Mouse (Mus musculus) layer of hippocampus, postnatal 36 days (tissue): ENCODE data around the gene Fam186a. TPM values are rescaled to one million over a fixed set of nuclear protein-coding genes. Genes with fewer than 3 reads are reported as not detected.
"Not testable (repeated sequence)": the region's sequence is repeated elsewhere in the genome, so short reads cannot be mapped to it uniquely, and the experiment has no call there.

Experiments
- DNase-seq, 2 experiments: peaks; one replicate each; pipeline ENCODE4 v3.0.0; 2022
- total RNA-seq, 2 experiments: library from RNA; stranded (reverse); gene quantifications; 2 replicates each; pipeline ENCODE4 v1.2.3; 2021

Fam186a gene
- total RNA-seq, 2 experiments from 2014 or later = 0.05 to 0.07 TPM

- DNase-seq = no peak
Measured at GRCm38 (mm10) chr15:99931231-99931630, 35.6 kb downstream of the Fam186a start.

GRCm38 (mm10) chr15:99919601-99920158, 47.2 kb downstream of the Fam186a start:
- DNase-seq = no peak

- DNase-seq = no peak
Measured at GRCm38 (mm10) chr15:99917264-99917663, 49.6 kb downstream of the Fam186a start.

GRCm38 (mm10) chr15:99914613-99915012, 52.2 kb downstream of the Fam186a start:
- no peak for DNase-seq

- DNase-seq = no peak
Measured at GRCm38 (mm10) chr15:99911785-99912184, 55.1 kb downstream of the Fam186a start.

- not testable (repeated sequence) for DNase-seq
Measured at GRCm38 (mm10) chr15:99909339-99909996, 57.4 kb downstream of the Fam186a start.

- no peak for DNase-seq
Measured at GRCm38 (mm10) chr15:99907514-99907913, 59.3 kb downstream of the Fam186a start.

GRCm38 (mm10) chr15:99907041-99907440, 59.8 kb downstream of the Fam186a start:
- no peak for DNase-seq

GRCm38 (mm10) chr15:99904841-99905240, 62.0 kb downstream of the Fam186a start:
- no peak for DNase-seq

GRCm38 (mm10) chr15:99904333-99904732, 62.5 kb downstream of the Fam186a start:
- peak; percentile 40 to 53 for DNase-seq

GRCm38 (mm10) chr15:99903227-99903626, 63.6 kb downstream of the Fam186a start:
- DNase-seq = no peak

- no peak for DNase-seq
Measured at GRCm38 (mm10) chr15:99902786-99903185, 64.1 kb downstream of the Fam186a start.

- no peak for DNase-seq
Measured at GRCm38 (mm10) chr15:99896621-99897020, 70.2 kb downstream of the Fam186a start.

- no peak for DNase-seq
Measured at GRCm38 (mm10) chr15:99891355-99891754, 75.5 kb downstream of the Fam186a start.

- DNase-seq = no peak
Measured at GRCm38 (mm10) chr15:99890412-99891236, 76.2 kb downstream of the Fam186a start.

- no peak for DNase-seq
Measured at GRCm38 (mm10) chr15:99889275-99889874, 77.5 kb downstream of the Fam186a start.

- DNase-seq = not testable (repeated sequence)
Measured at GRCm38 (mm10) chr15:99887130-99887529, 79.7 kb downstream of the Fam186a start.

- no peak for DNase-seq
Measured at GRCm38 (mm10) chr15:99884038-99884437, 82.8 kb downstream of the Fam186a start.

- DNase-seq = no peak
Measured at GRCm38 (mm10) chr15:99878541-99878940, 88.3 kb downstream of the Fam186a start.

- DNase-seq = peak; percentile 70 to 73
Measured at GRCm38 (mm10) chr15:99875334-99875869, 91.5 kb downstream of the Fam186a start, which contains the start of gene Lima1. Lima1 (minus strand) TSS chr15:99875456.

GRCm38 (mm10) chr15:99874612-99875333, 92.1 kb downstream of the Fam186a start:
- no peak for DNase-seq

GRCm38 (mm10) chr15:99872543-99872942, 94.3 kb downstream of the Fam186a start:
- DNase-seq = no peak
